Mouse (Mus musculus): ENCODE measurements at regions not wholly inside any gene's neighbourhood (a gene's known extent, or its start where the extent isn't known, plus 50 kb on each side); places are given as distances from the start of the nearest gene placed in this dataset.

GRCm38 (mm10) chr7:36829710-36830109 lies 131.8 kb downstream of the Tshz3 start:
- Histone ChIP-seq H3K9ac (no peak overlapping the region), H3K36me3 (no peaks in the 10 kb centered on the region), H3K4me3 (no peak overlapping the region), H3K4me2 (no peak overlapping the region), H3K4me1 (replicated peaks) (peaks cover 10% of the 10 kb centered on the region), H3K9me3 (peaks cover 8% of the 10 kb centered on the region; the same call in 1 of the 2 replicates), H3K27me3 (no peaks in the 10 kb centered on the region), H3K27ac (replicated peaks) (no peak overlapping the region)
- 64% methylated on average over 8 of the region's 8 CpGs for WGBS
- no peak for ATAC-seq (ENCODE audit: low read depth)

- Histone ChIP-seq H3K4me3 (no peak overlapping the region), H3K4me2 (no peak overlapping the region), H3K27me3 (no peaks in the 10 kb centered on the region), H3K9ac (no peak overlapping the region), H3K9me3 (peaks cover 8% of the 10 kb centered on the region; the same call in 1 of the 2 replicates), H3K27ac (replicated peaks) (no peak overlapping the region), H3K4me1 (replicated peaks) (peaks cover 10% of the 10 kb centered on the region), H3K36me3 (no peaks in the 10 kb centered on the region)
- WGBS = 72% methylated on average over 2 of the region's 2 CpGs
- no peak for ATAC-seq (ENCODE audit: low read depth)
Measured at GRCm38 (mm10) chr7:36830155-36830554, 132.2 kb downstream of the Tshz3 start.

- ATAC-seq (ENCODE audit: low read depth) = no peak
- WGBS = 71% methylated on average over 2 of the region's 2 CpGs
- H3K9me3 ChIP-seq = no peaks in the 10 kb centered on the region
- no peak overlapping the region for H3K27ac ChIP-seq (replicated peaks)
- 0 out of 2 replicates have a peak, but pooled peaks cover 5% of the 10 kb centered on the region for H3K4me1 ChIP-seq (replicated peaks)
- no peak overlapping the region for H3K9ac ChIP-seq
- no peak overlapping the region for H3K4me3 ChIP-seq
- H3K27me3 ChIP-seq = no peaks in the 10 kb centered on the region
- H3K4me2 ChIP-seq = no peak overlapping the region
- no peaks in the 10 kb centered on the region for H3K36me3 ChIP-seq
Measured at GRCm38 (mm10) chr7:36848279-36848678, 150.4 kb downstream of the Tshz3 start.

GRCm38 (mm10) chr7:36851275-36851889 lies 153.5 kb downstream of the Tshz3 start:
- H3K4me1 ChIP-seq (replicated peaks) = 0 out of 2 replicates have a peak, but pooled peaks cover 5% of the 10 kb centered on the region
- peaks cover 10% of the 10 kb centered on the region; the same call in 1 of the 2 replicates for H3K9me3 ChIP-seq
- no peak for ATAC-seq (ENCODE audit: low read depth)
- H3K9ac ChIP-seq = no peak overlapping the region
- no peak overlapping the region for H3K27ac ChIP-seq (replicated peaks)
- H3K4me3 ChIP-seq = no peak overlapping the region
- WGBS = 78% methylated on average over 4 of the region's 4 CpGs
- no peak overlapping the region for H3K4me2 ChIP-seq
- H3K27me3 ChIP-seq = no peaks in the 10 kb centered on the region
- no peaks in the 10 kb centered on the region for H3K36me3 ChIP-seq

GRCm38 (mm10) chr7:36854308-36854707 lies 156.4 kb downstream of the Tshz3 start:
- Histone ChIP-seq H3K4me2 (no peak overlapping the region), H3K27me3 (no peaks in the 10 kb centered on the region), H3K36me3 (no peaks in the 10 kb centered on the region), H3K4me1 (replicated peaks) (0 out of 2 replicates have a peak, but pooled peaks cover 5% of the 10 kb centered on the region), H3K27ac (replicated peaks) (no peak overlapping the region), H3K4me3 (no peak overlapping the region), H3K9ac (no peak overlapping the region), H3K9me3 (peaks cover 10% of the 10 kb centered on the region; the same call in 1 of the 2 replicates)
- ATAC-seq (ENCODE audit: low read depth) = no peak

- 0 out of 2 replicates have a peak, but pooled peaks cover 5% of the 10 kb centered on the region for H3K4me1 ChIP-seq (replicated peaks)
- no peak for ATAC-seq (ENCODE audit: low read depth)
- no peak overlapping the region for H3K9ac ChIP-seq
- no peak overlapping the region for H3K4me3 ChIP-seq
- no peaks in the 10 kb centered on the region for H3K36me3 ChIP-seq
- no peak overlapping the region for H3K27ac ChIP-seq (replicated peaks)
- 0 out of 2 replicates have a peak, but pooled peaks cover 1% of the 10 kb centered on the region for H3K9me3 ChIP-seq
- H3K27me3 ChIP-seq = no peaks in the 10 kb centered on the region
- H3K4me2 ChIP-seq = no peak overlapping the region
- 97% methylated on average over 7 of the region's 7 CpGs for WGBS
Measured at GRCm38 (mm10) chr7:36859428-36859827, 161.5 kb downstream of the Tshz3 start.

GRCm38 (mm10) chr7:36862481-36862880 lies 164.6 kb downstream of the Tshz3 start:
- 92% methylated on average over 7 of the region's 7 CpGs for WGBS

GRCm38 (mm10) chr7:36863745-36864144 lies 165.8 kb downstream of the Tshz3 start:
- H3K4me2 ChIP-seq = no peak overlapping the region
- no peak overlapping the region for H3K4me3 ChIP-seq
- H3K4me1 ChIP-seq (replicated peaks) = 0 out of 2 replicates have a peak, but pooled peaks cover 4% of the 10 kb centered on the region
- 90% methylated on average over 5 of the region's 5 CpGs for WGBS
- no peak overlapping the region for H3K9ac ChIP-seq
- no peak for ATAC-seq (ENCODE audit: low read depth)
- no peaks in the 10 kb centered on the region for H3K9me3 ChIP-seq
- no peaks in the 10 kb centered on the region for H3K27me3 ChIP-seq
- no peak overlapping the region for H3K27ac ChIP-seq (replicated peaks)
- H3K36me3 ChIP-seq = no peaks in the 10 kb centered on the region

More at GRCm38 (mm10) chr7:36862481-36862880, 164.6 kb downstream of the Tshz3 start:
- ATAC-seq (ENCODE audit: low read depth) = no peak
- Histone ChIP-seq H3K4me2 (no peak overlapping the region), H3K4me3 (no peak overlapping the region), H3K27me3 (no peaks in the 10 kb centered on the region), H3K4me1 (replicated peaks) (0 out of 2 replicates have a peak, but pooled peaks cover 4% of the 10 kb centered on the region), H3K36me3 (no peaks in the 10 kb centered on the region), H3K9ac (no peak overlapping the region), H3K27ac (replicated peaks) (no peak overlapping the region), H3K9me3 (no peaks in the 10 kb centered on the region)

- Histone ChIP-seq H3K9ac (no peak overlapping the region), H3K4me2 (no peak overlapping the region), H3K27me3 (no peaks in the 10 kb centered on the region), H3K4me3 (no peak overlapping the region), H3K4me1 (replicated peaks) (0 out of 2 replicates have a peak, but pooled peaks cover 4% of the 10 kb centered on the region), H3K9me3 (no peaks in the 10 kb centered on the region), H3K36me3 (no peaks in the 10 kb centered on the region), H3K27ac (replicated peaks) (no peak overlapping the region)
- WGBS = 75% methylated on average over 4 of the region's 4 CpGs
- ATAC-seq (ENCODE audit: low read depth) = no peak
Measured at GRCm38 (mm10) chr7:36864675-36865074, 166.8 kb downstream of the Tshz3 start.

- 61% methylated on average over 12 of the region's 12 CpGs for WGBS
Measured at GRCm38 (mm10) chr7:36866602-36867001, 168.7 kb downstream of the Tshz3 start.

GRCm38 (mm10) chr7:36874004-36874403 lies 176.1 kb downstream of the Tshz3 start:
- ATAC-seq (ENCODE audit: low read depth) = no peak
- Histone ChIP-seq H3K9me3 (no peaks in the 10 kb centered on the region), H3K36me3 (no peaks in the 10 kb centered on the region), H3K4me1 (replicated peaks) (peaks cover 46% of the 10 kb centered on the region), H3K4me2 (no peak overlapping the region), H3K27me3 (no peaks in the 10 kb centered on the region), H3K27ac (replicated peaks) (peak overlapping the region; percentile 63), H3K4me3 (no peak overlapping the region), H3K9ac (no peak overlapping the region)
- WGBS = 70% methylated on average over 5 of the region's 5 CpGs

More at GRCm38 (mm10) chr7:36866602-36867001, 168.7 kb downstream of the Tshz3 start:
- Histone ChIP-seq H3K4me3 (no peak overlapping the region), H3K9ac (no peak overlapping the region), H3K9me3 (no peaks in the 10 kb centered on the region), H3K36me3 (no peaks in the 10 kb centered on the region), H3K27ac (replicated peaks) (no peak overlapping the region), H3K4me2 (no peak overlapping the region), H3K27me3 (no peaks in the 10 kb centered on the region), H3K4me1 (replicated peaks) (0 out of 2 replicates have a peak, but pooled peaks cover 4% of the 10 kb centered on the region)
- no peak for ATAC-seq (ENCODE audit: low read depth)

GRCm38 (mm10) chr7:36877686-36878085 lies 179.8 kb downstream of the Tshz3 start:
- Histone ChIP-seq H3K36me3 (no peaks in the 10 kb centered on the region), H3K4me3 (no peak overlapping the region), H3K4me2 (no peak overlapping the region), H3K27ac (replicated peaks) (peak overlapping the region; percentile 23; the same call in 1 of the 2 replicates), H3K9me3 (no peaks in the 10 kb centered on the region), H3K27me3 (no peaks in the 10 kb centered on the region), H3K4me1 (replicated peaks) (peaks cover 46% of the 10 kb centered on the region), H3K9ac (peak overlapping the region; percentile 19; the same call in 1 of the 2 replicates)
- WGBS = 2% methylated on average over 7 of the region's 7 CpGs
- no peak for ATAC-seq (ENCODE audit: low read depth)

All from neural tube, embryonic 13.5 days (tissue).